Comparison of ENCODE assay signal across 10 mouse cellular contexts in genomic region chr8:120731582-120731981, GRCm38 (mm10). TPM values are rescaled to one million over a fixed set of nuclear protein-coding genes. Genes with fewer than 3 reads are reported as not detected.
DNase-seq lines count a peak whose midpoint lies in the region; ATAC-seq and TF ChIP-seq lines count a peak whose summit lies in the region.
"Had no signal": no experiment of that assay in that cellular context is flagged by ENCODE, and none has a peak within 500 bp of the region (broad histone marks: within the 10 kb centered on the region; RNA-seq: fewer than 3 reads in every experiment).

No protein-coding gene starts in this region.

- no peaks in the 10 kb centered on the region for H3K36me3 ChIP-seq in forebrain, embryonic 12.5 days (replicated peaks)
- no peaks in the 10 kb centered on the region for H3K36me3 ChIP-seq in forebrain, embryonic 15.5 days
- H3K36me3 ChIP-seq in hindbrain, embryonic 15.5 days: no peaks in the 10 kb centered on the region
- H3K36me3 ChIP-seq in midbrain, postnatal 0 days (ENCODE audit: insufficient read depth, low read length): no peaks in the 10 kb centered on the region
- H3K36me3 ChIP-seq in liver, embryonic 11.5 days (ENCODE audit: control insufficient read depth, insufficient read depth, low read length): no peaks in the 10 kb centered on the region

- DNase-seq in ZHBTc4 (ENCODE audit: low read depth, low spot score): peak; percentile 56
- DNase-seq in midbrain, postnatal 0 days (ENCODE audit: low spot score): peak; percentile 49
- no peak for DNase-seq in left cerebral cortex, adult 2 months (ENCODE audit: extremely low spot score in 1 of 2, low spot score in 2 of 2)
- no peak for DNase-seq in urinary bladder, postnatal 4 days (ENCODE audit: low spot score in 2 of 2)
- DNase-seq in liver, embryonic 11.5 days (ENCODE audit: low spot score): no peak
- DNase-seq: cerebellum, postnatal 36 days; thymus, adult 18-20 months had no signal

- no peak overlapping the region for H3K4me3 ChIP-seq in forebrain, embryonic 12.5 days (replicated peaks)
- H3K4me3 ChIP-seq in forebrain, embryonic 15.5 days: no peak overlapping the region
- no peak overlapping the region for H3K4me3 ChIP-seq in hindbrain, embryonic 15.5 days
- H3K4me3 ChIP-seq in midbrain, postnatal 0 days (ENCODE audit: low read depth, low read length): no peak overlapping the region
- no peak overlapping the region for H3K4me3 ChIP-seq in left cerebral cortex, adult 2 months
- H3K4me3 ChIP-seq in liver, embryonic 11.5 days (ENCODE audit: low read depth, low read length): no peak overlapping the region

- intact Hi-C loops in left cerebral cortex, adult 2 months (cut with DNase I): no loop called here

- WGBS in forebrain, embryonic 12.5 days: 41% methylated on average over 14 of the region's 14 CpGs
- 41% methylated on average over 14 of the region's 14 CpGs for WGBS in forebrain, embryonic 15.5 days
- WGBS in hindbrain, embryonic 15.5 days: 31% methylated on average over 14 of the region's 14 CpGs
- WGBS in midbrain, postnatal 0 days: 20% methylated on average over 14 of the region's 14 CpGs
- 48% methylated on average over 14 of the region's 14 CpGs for WGBS in liver, embryonic 11.5 days

- ATAC-seq in forebrain, embryonic 12.5 days (ENCODE audit: low FRiP score): no peak
- ATAC-seq in forebrain, embryonic 15.5 days (replicated peaks): no peak
- no peak for ATAC-seq in hindbrain, embryonic 15.5 days (ENCODE audit: low FRiP score, low read depth)
- ATAC-seq in midbrain, postnatal 0 days (ENCODE audit: low FRiP score): 0 out of 2 replicates have a peak, but pooled peaks have one; percentile 48
- ATAC-seq in liver, embryonic 11.5 days (replicated peaks; ENCODE audit: low FRiP score): no peak

- no peak overlapping the region for H3K9ac ChIP-seq in forebrain, embryonic 12.5 days
- H3K9ac ChIP-seq in forebrain, embryonic 15.5 days (replicated peaks): no peak overlapping the region
- H3K9ac ChIP-seq in hindbrain, embryonic 15.5 days: no peak overlapping the region
- no peak overlapping the region for H3K9ac ChIP-seq in midbrain, postnatal 0 days (replicated peaks; ENCODE audit: low read length, poor library complexity, severe bottlenecking)
- no peak overlapping the region for H3K9ac ChIP-seq in liver, embryonic 11.5 days (ENCODE audit: low read depth, low read length)

- peak overlapping the region; percentile 25 for H3K4me2 ChIP-seq in forebrain, embryonic 12.5 days
- no peak overlapping the region for H3K4me2 ChIP-seq in forebrain, embryonic 15.5 days (replicated peaks)
- H3K4me2 ChIP-seq in hindbrain, embryonic 15.5 days: peak overlapping the region; percentile 31
- H3K4me2 ChIP-seq in midbrain, postnatal 0 days (ENCODE audit: low read depth, low read length, poor library complexity, severe bottlenecking): peak overlapping the region; percentile 12; the same call in 1 of the 2 replicates
- no peak overlapping the region for H3K4me2 ChIP-seq in liver, embryonic 11.5 days

- peaks cover 47% of the 10 kb centered on the region for H3K27me3 ChIP-seq in forebrain, embryonic 12.5 days
- H3K27me3 ChIP-seq in forebrain, embryonic 15.5 days: peaks cover 18% of the 10 kb centered on the region
- peaks cover 27% of the 10 kb centered on the region for H3K27me3 ChIP-seq in hindbrain, embryonic 15.5 days
- H3K27me3 ChIP-seq in midbrain, postnatal 0 days (ENCODE audit: insufficient read depth, low read length): peaks cover 17% of the 10 kb centered on the region
- peaks cover 30% of the 10 kb centered on the region for H3K27me3 ChIP-seq in liver, embryonic 11.5 days (replicated peaks; ENCODE audit: control insufficient read depth, insufficient read depth, low read length)

- TF ChIP-seq CTCF in midbrain, postnatal 0 days (IDR thresholded peaks at IDR 0.05): no peak
- no peak for TF ChIP-seq CTCF in left cerebral cortex, adult 2 months (IDR thresholded peaks at IDR 0.05)

- H3K9me3 ChIP-seq in forebrain, embryonic 12.5 days: no peaks in the 10 kb centered on the region
- H3K9me3 ChIP-seq in forebrain, embryonic 15.5 days: no peaks in the 10 kb centered on the region
- no peaks in the 10 kb centered on the region for H3K9me3 ChIP-seq in hindbrain, embryonic 15.5 days
- no peaks in the 10 kb centered on the region for H3K9me3 ChIP-seq in midbrain, postnatal 0 days (ENCODE audit: low read length)
- H3K9me3 ChIP-seq in liver, embryonic 11.5 days (ENCODE audit: control insufficient read depth, low read length): no peaks in the 10 kb centered on the region

- H3K27ac ChIP-seq in forebrain, embryonic 12.5 days: no peak overlapping the region
- H3K27ac ChIP-seq in forebrain, embryonic 15.5 days (replicated peaks): no peak overlapping the region
- H3K27ac ChIP-seq in hindbrain, embryonic 15.5 days (replicated peaks): no peak overlapping the region
- no peak overlapping the region for H3K27ac ChIP-seq in midbrain, postnatal 0 days (ENCODE audit: low read depth, low read length)
- no peak overlapping the region for H3K27ac ChIP-seq in left cerebral cortex, adult 2 months
- H3K27ac ChIP-seq in liver, embryonic 11.5 days (ENCODE audit: low read depth, low read length): no peak overlapping the region

- H3K4me1 ChIP-seq in forebrain, embryonic 12.5 days: peaks cover 14% of the 10 kb centered on the region
- peaks cover 11% of the 10 kb centered on the region for H3K4me1 ChIP-seq in forebrain, embryonic 15.5 days
- H3K4me1 ChIP-seq in hindbrain, embryonic 15.5 days (replicated peaks): peaks cover 14% of the 10 kb centered on the region
- no peaks in the 10 kb centered on the region; the same call in 1 of the 2 replicates for H3K4me1 ChIP-seq in midbrain, postnatal 0 days (ENCODE audit: insufficient read depth, low read length)
- H3K4me1 ChIP-seq in liver, embryonic 11.5 days (replicated peaks; ENCODE audit: control insufficient read depth, insufficient read depth, low read length): no peaks in the 10 kb centered on the region

RNA-seq across cellular contexts. Expression of gene Irf8, which starts 4.6 kb away (rescaled TPM):
- 2.8 and 3.1 TPM in 2 replicates for polyA plus RNA-seq in forebrain, embryonic 12.5 days (2016; fragmentation: Nextera tagmentation; extraction: Ambion mirVana)
- polyA plus RNA-seq in forebrain, embryonic 15.5 days (2015; fragmentation: Nextera tagmentation; extraction: Ambion mirVana): 4.0 and 4.8 TPM in 2 replicates
- polyA plus RNA-seq in hindbrain, embryonic 15.5 days (2015; fragmentation: Nextera tagmentation; extraction: Ambion mirVana): 4.2 and 6.1 TPM in 2 replicates
- 3.2 and 3.5 TPM in 2 replicates for total RNA-seq in midbrain, postnatal 0 days (2014; rRNA removed)
- 5.0 and 5.7 TPM in 2 replicates for polyA plus RNA-seq in midbrain, postnatal 0 days (2015; fragmentation: Nextera tagmentation; extraction: Ambion mirVana)
- total RNA-seq in left cerebral cortex, adult 2 months (2021): 1 to 10 TPM; 3.7 to 5.5 TPM
- 10.5 and 12.3 TPM in 2 replicates for polyA plus RNA-seq in liver, embryonic 11.5 days (2014; fragmentation: Nextera tagmentation; extraction: Ambion mirVana)

Comparison
In these comparisons a context has a peak if more than half of its experiments do, and no peak if none do; other contexts are left out.
1. H3K4me2 ChIP-seq: peak in forebrain, embryonic 12.5 days (single experiment), hindbrain, embryonic 15.5 days (single experiment) and midbrain, postnatal 0 days (single experiment); none in forebrain, embryonic 15.5 days (single experiment) and liver, embryonic 11.5 days (single experiment).
2. DNase-seq: peak in ZHBTc4 (single experiment) and midbrain, postnatal 0 days (single experiment); none in left cerebral cortex, adult 2 months (0 of 2), urinary bladder, postnatal 4 days (0 of 2) and liver, embryonic 11.5 days (single experiment).